Mouse (Mus musculus) lung, embryonic 14.5 days (tissue): ENCODE measurements at regions not wholly inside any gene's neighbourhood (a gene's known extent, or its start where the extent isn't known, plus 50 kb on each side); places are given as distances from the start of the nearest gene placed in this dataset.

ENCODE experiments used
- ATAC-seq: fragments of 200-750 bp; cut with Nextera tagmentation; 2 replicates; pipeline ENCODE4 v1.8.0; 2017; ENCODE audit warnings: mild to moderate bottlenecking, moderate TSS enrichment, moderate library complexity; ENCODE audit not compliant: insufficient read depth
- DNase-seq: peaks from one replicate; pipeline ENCODE4 v3.0.0-alpha.2; 2015
- H3K27ac ChIP-seq: fragments of 300-500 bp; sonication (generic); 2 replicates; pipeline ENCODE4 v1.5.1; 2014; ENCODE audit warnings: low read depth, mild to moderate bottlenecking, moderate library complexity
- H3K27me3 ChIP-seq: fragments of 300-500 bp; sonication (generic); 2 replicates; pipeline ENCODE4 v1.6.1; 2014; ENCODE audit warnings: low read length, control low read depth; ENCODE audit not compliant: insufficient read depth
- H3K36me3 ChIP-seq: fragments of 300-500 bp; sonication (generic); 2 replicates; pipeline ENCODE4 v1.6.1; 2014; ENCODE audit warnings: control low read depth; ENCODE audit not compliant: insufficient read depth
- H3K4me1 ChIP-seq: fragments of 300-500 bp; sonication (generic); 2 replicates; pipeline ENCODE4 v1.6.1; 2014; ENCODE audit warnings: antibody characterized with exemption, control low read depth; ENCODE audit not compliant: insufficient read depth
- H3K4me2 ChIP-seq: fragments of 300-500 bp; sonication (generic); 2 replicates; pipeline ENCODE4 v1.6.1; 2014; ENCODE audit warnings: mild to moderate bottlenecking
- H3K4me3 ChIP-seq: fragments of 300-500 bp; sonication (generic); 2 replicates; pipeline ENCODE4 v1.5.1; 2014; ENCODE audit warnings: low read depth, low read length
- H3K9ac ChIP-seq: fragments of 300-500 bp; sonication (generic); 2 replicates; pipeline ENCODE4 v1.6.1; 2014
- H3K9me3 ChIP-seq: fragments of 300-500 bp; sonication (generic); 2 replicates; pipeline ENCODE4 v1.6.1; 2016; ENCODE audit warnings: low read depth, low read length, control low read depth
- CTCF ChIP-seq: IDR thresholded peaks from 2 replicates; pipeline ENCODE4 v1.5.1; 2016; ENCODE audit warnings: antibody characterized with exemption, low read depth
- WGBS: fragments of 180-500 bp; shearing (Covaris S2); extraction: QIAGEN DNeasy Blood & Tissue Kit; methylation state at CpG from one replicate; pipeline ENCODE4 v1.1.7; 2014; 5-methylcytosine and 5-hydroxymethylcytosine counted together

GRCm38 (mm10) chrX:92981141-92981540 is 305.1 kb upstream of the Arx start:
- Histone ChIP-seq H3K9ac (no peak overlapping the region), H3K4me1 (no peaks in the 10 kb centered on the region), H3K4me2 (no peak overlapping the region), H3K27ac (no peak overlapping the region), H3K4me3 (no peak overlapping the region), H3K27me3 (no peaks in the 10 kb centered on the region), H3K9me3 (no peaks in the 10 kb centered on the region), H3K36me3 (no peaks in the 10 kb centered on the region)
- ATAC-seq (no peak), DNase-seq (no peak)
- TF ChIP-seq CTCF, result no peak

GRCm38 (mm10) chrX:93002236-93002976 is 283.8 kb upstream of the Arx start:
- DNase-seq (no peak), ATAC-seq (no peak)
- Histone ChIP-seq H3K27ac (no peak overlapping the region), H3K27me3 (no peaks in the 10 kb centered on the region), H3K36me3 (no peaks in the 10 kb centered on the region), H3K9ac (no peak overlapping the region), H3K4me3 (no peak overlapping the region), H3K9me3 (no peaks in the 10 kb centered on the region), H3K4me2 (no peak overlapping the region), H3K4me1 (no peaks in the 10 kb centered on the region)
- no peak for TF ChIP-seq CTCF
- WGBS, result 49% methylated on average over 9 of the region's 9 CpGs

GRCm38 (mm10) chrX:93006681-93007080 is 279.6 kb upstream of the Arx start:
- no peak for TF ChIP-seq CTCF
- Histone ChIP-seq H3K4me1 (no peaks in the 10 kb centered on the region), H3K9ac (no peak overlapping the region), H3K27ac (no peak overlapping the region), H3K4me3 (no peak overlapping the region), H3K36me3 (no peaks in the 10 kb centered on the region), H3K27me3 (no peaks in the 10 kb centered on the region), H3K9me3 (no peaks in the 10 kb centered on the region), H3K4me2 (no peak overlapping the region)
- ATAC-seq (no peak), DNase-seq (no peak)
- WGBS, result 57% methylated on average over 2 of the region's 2 CpGs

- Histone ChIP-seq H3K9me3 (no peaks in the 10 kb centered on the region), H3K27me3 (no peaks in the 10 kb centered on the region), H3K36me3 (no peaks in the 10 kb centered on the region), H3K9ac (no peak overlapping the region), H3K4me1 (no peaks in the 10 kb centered on the region), H3K4me2 (no peak overlapping the region), H3K4me3 (no peak overlapping the region), H3K27ac (no peak overlapping the region)
- DNase-seq (peak; percentile 38), ATAC-seq (0 out of 2 replicates have a peak, but pooled peaks have one; percentile 41)
- TF ChIP-seq CTCF, result no peak
- 35% methylated on average over 2 of the region's 2 CpGs for WGBS
These were observed 274.7 kb upstream of the Arx start for GRCm38 (mm10) chrX:93011578-93011977.

- DNase-seq (peak; percentile 55), ATAC-seq (peak; percentile 90)
- Histone ChIP-seq H3K36me3 (no peaks in the 10 kb centered on the region), H3K9me3 (no peaks in the 10 kb centered on the region), H3K9ac (no peak overlapping the region), H3K27me3 (no peaks in the 10 kb centered on the region), H3K4me3 (no peak overlapping the region), H3K4me2 (no peak overlapping the region), H3K27ac (no peak overlapping the region), H3K4me1 (no peaks in the 10 kb centered on the region)
- WGBS, result 46% methylated on average over 3 of the region's 3 CpGs
- no peak for TF ChIP-seq CTCF
These were observed 269.9 kb upstream of the Arx start for GRCm38 (mm10) chrX:93016391-93016790.

- H3K4me2 ChIP-seq, result no peak overlapping the region
- H3K27ac ChIP-seq, result no peak overlapping the region
- WGBS, result 78% methylated on average over 1 of the region's 1 CpGs
- no peak for ATAC-seq
- no peaks in the 10 kb centered on the region for H3K4me1 ChIP-seq
- H3K9ac ChIP-seq, result no peak overlapping the region
- no peak overlapping the region for H3K4me3 ChIP-seq
- DNase-seq, result no peak
- no peak for TF ChIP-seq CTCF
- no peaks in the 10 kb centered on the region for H3K36me3 ChIP-seq
- no peaks in the 10 kb centered on the region for H3K27me3 ChIP-seq
- no peaks in the 10 kb centered on the region for H3K9me3 ChIP-seq
These were observed 245.1 kb upstream of the Arx start for GRCm38 (mm10) chrX:93041096-93041495.

- Histone ChIP-seq H3K4me2 (no peak overlapping the region), H3K27ac (no peak overlapping the region), H3K27me3 (no peaks in the 10 kb centered on the region), H3K4me3 (no peak overlapping the region), H3K9me3 (no peaks in the 10 kb centered on the region), H3K4me1 (no peaks in the 10 kb centered on the region), H3K9ac (no peak overlapping the region), H3K36me3 (no peaks in the 10 kb centered on the region)
- TF ChIP-seq CTCF, result no peak
- WGBS, result 56% methylated on average over 3 of the region's 3 CpGs
- no peak for ATAC-seq
- no peak for DNase-seq
These were observed 243.5 kb upstream of the Arx start for GRCm38 (mm10) chrX:93042736-93043135.
